Comparison of ENCODE assay signal across 14 mouse cellular contexts in the genomic region with DNA sequence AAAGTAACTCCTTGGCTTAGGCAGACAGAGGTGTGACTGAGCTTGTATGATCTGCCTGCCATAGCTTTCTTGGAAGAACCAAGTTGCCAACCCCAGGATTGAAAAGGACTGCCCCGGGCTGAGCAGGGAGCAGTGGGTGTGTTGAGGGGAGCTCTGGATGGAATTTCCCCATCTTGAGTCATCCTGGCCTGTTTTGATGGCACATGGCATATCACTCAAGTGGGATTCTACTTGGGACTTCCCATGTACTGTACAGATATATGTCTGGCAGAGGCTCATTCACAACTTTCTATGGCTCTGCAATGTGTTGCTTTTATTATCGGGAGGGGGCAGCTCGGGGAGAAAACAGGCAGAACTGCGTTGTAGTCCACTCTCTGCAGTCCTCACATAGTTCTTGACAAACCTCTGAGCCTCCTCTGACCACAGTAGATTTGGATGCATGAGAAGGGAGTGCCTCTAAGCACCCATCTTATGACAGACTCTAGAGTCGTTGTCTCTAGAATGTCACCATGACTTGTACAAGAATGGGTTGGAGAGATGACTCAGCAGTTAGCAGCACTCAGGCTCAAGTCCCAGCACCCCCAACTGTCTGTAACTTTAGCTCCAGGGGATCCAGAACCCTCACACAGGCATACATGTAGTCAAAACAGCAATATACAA. TPM values are rescaled to one million over a fixed set of nuclear protein-coding genes. Genes with fewer than 3 reads are reported as not detected.
DNase-seq lines count a peak whose midpoint lies in the region; ATAC-seq and TF ChIP-seq lines count a peak whose summit lies in the region.
"Had no signal": no experiment of that assay in that cellular context is flagged by ENCODE, and none has a peak within 500 bp of the region (broad histone marks: within the 10 kb centered on the region; RNA-seq: fewer than 3 reads in every experiment).

No protein-coding gene starts in this region.

- no peak for TF ChIP-seq EP300 in heart, adult 2 months (IDR thresholded peaks at IDR 0.05; ENCODE audit: insufficient read depth, low read depth, low read length)

- H3K27ac ChIP-seq in heart, adult 2 months, result peak overlapping the region; percentile 97
- peak overlapping the region; percentile 97 for H3K27ac ChIP-seq in brown adipose tissue, adult 24 weeks (replicated peaks; ENCODE audit: low read depth, low read length)
- H3K27ac ChIP-seq in liver, embryonic 16.5 days (ENCODE audit: low read length), result peak overlapping the region; percentile 89
- no peak overlapping the region for H3K27ac ChIP-seq in hindbrain, embryonic 14.5 days
- H3K27ac ChIP-seq: hindbrain, postnatal 0 days had no signal

- ATAC-seq in liver, embryonic 16.5 days (ENCODE audit: low read depth), result peak; percentile 40
- no peak for ATAC-seq in hindbrain, embryonic 14.5 days (ENCODE audit: low FRiP score)
- ATAC-seq: hindbrain, postnatal 0 days had no signal

- no peaks in the 10 kb centered on the region for H3K9me3 ChIP-seq in liver, embryonic 16.5 days (replicated peaks; ENCODE audit: control insufficient read depth, low read length)
- no peaks in the 10 kb centered on the region for H3K9me3 ChIP-seq in hindbrain, embryonic 14.5 days (ENCODE audit: control insufficient read depth, low read length)

- H3K27me3 ChIP-seq in heart, adult 2 months (ENCODE audit: control insufficient read depth, insufficient read depth, low read length), result no peaks in the 10 kb centered on the region
- no peaks in the 10 kb centered on the region for H3K27me3 ChIP-seq in liver, embryonic 16.5 days (ENCODE audit: control insufficient read depth, insufficient read depth, low read depth, low read length)
- no peaks in the 10 kb centered on the region for H3K27me3 ChIP-seq in hindbrain, embryonic 14.5 days (ENCODE audit: control insufficient read depth, insufficient read depth, low read length)

- intact Hi-C loops in heart, adult 2 months (cut with DNase I), result no loop called here

- peaks cover 61% of the 10 kb centered on the region for H3K4me1 ChIP-seq in heart, adult 2 months (ENCODE audit: control insufficient read depth, insufficient read depth, low read length)
- H3K4me1 ChIP-seq in brown adipose tissue, adult 24 weeks (ENCODE audit: control insufficient read depth, insufficient read depth, insufficient read length, low read length), result peaks cover 82% of the 10 kb centered on the region
- H3K4me1 ChIP-seq in liver, embryonic 16.5 days (ENCODE audit: control insufficient read depth, low read depth, low read length), result peaks cover 69% of the 10 kb centered on the region
- no peaks in the 10 kb centered on the region for H3K4me1 ChIP-seq in hindbrain, embryonic 14.5 days (replicated peaks; ENCODE audit: control insufficient read depth, insufficient read depth, low read length)

- 57% methylated on average over 5 of the region's 5 CpGs for WGBS in heart, adult 2 months
- WGBS in liver, embryonic 16.5 days (ENCODE audit: insufficient replicate concordance), result 65% methylated on average over 5 of the region's 5 CpGs
- 90% methylated on average over 5 of the region's 5 CpGs for WGBS in hindbrain, embryonic 14.5 days

- H3K4me3 ChIP-seq in heart, adult 2 months, result no peak overlapping the region
- H3K4me3 ChIP-seq in brown adipose tissue, adult 24 weeks (ENCODE audit: insufficient read depth, low read depth, low read length), result no peak overlapping the region
- no peak overlapping the region for H3K4me3 ChIP-seq in liver, embryonic 16.5 days (ENCODE audit: low read depth, low read length)
- H3K4me3 ChIP-seq in hindbrain, embryonic 14.5 days (replicated peaks; ENCODE audit: low read length), result no peak overlapping the region

- peaks cover 52% of the 10 kb centered on the region for H3K36me3 ChIP-seq in heart, adult 2 months (ENCODE audit: control insufficient read depth, insufficient read depth, low read length)
- peaks cover 35% of the 10 kb centered on the region for H3K36me3 ChIP-seq in liver, embryonic 16.5 days (ENCODE audit: control insufficient read depth, insufficient read depth)
- H3K36me3 ChIP-seq in hindbrain, embryonic 14.5 days (replicated peaks; ENCODE audit: control insufficient read depth, insufficient read depth), result peaks cover 61% of the 10 kb centered on the region

- no peak for DNase-seq in heart, adult 2 months
- DNase-seq in heart, adult 18-20 months, result no peak
- peak; percentile 76 for DNase-seq in 416B (ENCODE audit: low read depth)
- DNase-seq in lung, adult 18-20 months, result no peak
- no peak for DNase-seq in retina, embryonic 14.5 days (ENCODE audit: low spot score)
- DNase-seq in hindbrain, embryonic 14.5 days (ENCODE audit: low spot score), result no peak
- DNase-seq: cerebellum, adult 9-11 months; kidney, postnatal 25 days; lung, adult 2 months; retina, postnatal 1 day had no signal

- 0 out of 2 replicates have a peak overlapping the region, but pooled peaks have one; percentile 25 for H3K4me2 ChIP-seq in liver, embryonic 16.5 days (ENCODE audit: low read depth, low read length)
- H3K4me2 ChIP-seq in hindbrain, embryonic 14.5 days (replicated peaks), result no peak overlapping the region
- H3K4me2 ChIP-seq: midbrain, embryonic 11.5 days had no signal

- H3K79me2 ChIP-seq in heart, adult 2 months (replicated peaks; ENCODE audit: control insufficient read depth, insufficient read depth, low read length), result no peaks in the 10 kb centered on the region; the same call in none of the 2 replicates

- no peak overlapping the region for H3K9ac ChIP-seq in heart, adult 2 months (ENCODE audit: low read depth, low read length)
- H3K9ac ChIP-seq in liver, embryonic 16.5 days (ENCODE audit: low read depth, low read length), result peak overlapping the region; percentile 34
- H3K9ac ChIP-seq in hindbrain, embryonic 14.5 days, result no peak overlapping the region

- no peak for TF ChIP-seq POLR2A in heart, adult 2 months (IDR thresholded peaks at IDR 0.05; ENCODE audit: insufficient read depth, low read depth, low read length)

- TF ChIP-seq CTCF in heart, adult 2 months (IDR thresholded peaks at IDR 0.05), result no peak

RNA-seq across cellular contexts. Expression of a gene that starts 9.6 kb away (rescaled TPM):
- 10 to 100 TPM; 11.7 to 13.9 TPM for total RNA-seq in heart, adult 2 months (2021)
- 7.0 and 7.7 TPM in 2 replicates for polyA plus RNA-seq in heart, adult 2 months (2012; rRNA removed)
- total RNA-seq in heart, adult 18-20 months (2021), result 10 to 100 TPM; 13.8 TPM
- 2.5 and 2.8 TPM in 2 replicates for polyA plus RNA-seq in brown adipose tissue, adult 24 weeks (2012; ENCODE audit: insufficient read depth, insufficient read length, missing spikeins)
- polyA plus RNA-seq in liver, embryonic 16.5 days (2015; fragmentation: Nextera tagmentation; extraction: Ambion mirVana), result 0.34 and 0.40 TPM in 2 replicates
- 0.56 and 0.63 TPM in 2 replicates for polyA plus RNA-seq in hindbrain, embryonic 14.5 days (2014; fragmentation: Nextera tagmentation; extraction: Ambion mirVana)

RNA-seq across cellular contexts. Expression of a gene that starts 20.2 kb away (rescaled TPM):
- 100 to 1,000 TPM in 1 of 2 experiments, 10 to 100 TPM in 1; 98.0 to 120 TPM for total RNA-seq in heart, adult 2 months (2021)
- polyA plus RNA-seq in heart, adult 2 months (2012; rRNA removed), result 111 and 142 TPM in 2 replicates
- 100 to 1,000 TPM; 101 to 107 TPM for total RNA-seq in heart, adult 18-20 months (2021)
- 39.6 and 42.8 TPM in 2 replicates for polyA plus RNA-seq in brown adipose tissue, adult 24 weeks (2012; ENCODE audit: insufficient read depth, insufficient read length, missing spikeins)
- 62.1 and 68.6 TPM in 2 replicates for polyA plus RNA-seq in liver, embryonic 16.5 days (2015; fragmentation: Nextera tagmentation; extraction: Ambion mirVana)
- 80.0 and 84.9 TPM in 2 replicates for polyA plus RNA-seq in hindbrain, embryonic 14.5 days (2014; fragmentation: Nextera tagmentation; extraction: Ambion mirVana)

RNA-seq across cellular contexts. Expression of a gene that starts 38.1 kb away (rescaled TPM):
- 10 to 100 TPM; 13.9 to 14.0 TPM for total RNA-seq in heart, adult 2 months (2021)
- 19.4 and 19.6 TPM in 2 replicates for polyA plus RNA-seq in heart, adult 2 months (2012; rRNA removed)
- total RNA-seq in heart, adult 18-20 months (2021), result 10 to 100 TPM; 13.3 to 14.0 TPM
- 13.9 and 22.2 TPM in 2 replicates for polyA plus RNA-seq in brown adipose tissue, adult 24 weeks (2012; ENCODE audit: insufficient read depth, insufficient read length, missing spikeins)
- polyA plus RNA-seq in liver, embryonic 16.5 days (2015; fragmentation: Nextera tagmentation; extraction: Ambion mirVana), result 19.5 and 21.0 TPM in 2 replicates
- 46.7 and 51.5 TPM in 2 replicates for polyA plus RNA-seq in hindbrain, embryonic 14.5 days (2014; fragmentation: Nextera tagmentation; extraction: Ambion mirVana)

RNA-seq across cellular contexts. Expression of a gene that starts 44.3 kb away (rescaled TPM):
- total RNA-seq in heart, adult 2 months (2021), result 10 to 100 TPM; 36.1 to 38.4 TPM
- polyA plus RNA-seq in heart, adult 2 months (2012; rRNA removed), result 88.9 and 107 TPM in 2 replicates
- 10 to 100 TPM; 30.7 to 43.0 TPM for total RNA-seq in heart, adult 18-20 months (2021)
- 7.9 and 14.0 TPM in 2 replicates for polyA plus RNA-seq in brown adipose tissue, adult 24 weeks (2012; ENCODE audit: insufficient read depth, insufficient read length, missing spikeins)
- 8.2 and 8.6 TPM in 2 replicates for polyA plus RNA-seq in liver, embryonic 16.5 days (2015; fragmentation: Nextera tagmentation; extraction: Ambion mirVana)
- polyA plus RNA-seq in hindbrain, embryonic 14.5 days (2014; fragmentation: Nextera tagmentation; extraction: Ambion mirVana), result 12.4 and 15.4 TPM in 2 replicates

RNA-seq across cellular contexts. Expression of a gene that starts 55.2 kb away (rescaled TPM):
- 10 to 100 TPM; 20.5 to 24.5 TPM for total RNA-seq in heart, adult 2 months (2021)
- 26.3 and 26.7 TPM in 2 replicates for polyA plus RNA-seq in heart, adult 2 months (2012; rRNA removed)
- 10 to 100 TPM; 21.5 to 22.1 TPM for total RNA-seq in heart, adult 18-20 months (2021)
- 9.6 and 9.9 TPM in 2 replicates for polyA plus RNA-seq in brown adipose tissue, adult 24 weeks (2012; ENCODE audit: insufficient read depth, insufficient read length, missing spikeins)
- 4.9 and 6.1 TPM in 2 replicates for polyA plus RNA-seq in liver, embryonic 16.5 days (2015; fragmentation: Nextera tagmentation; extraction: Ambion mirVana)
- polyA plus RNA-seq in hindbrain, embryonic 14.5 days (2014; fragmentation: Nextera tagmentation; extraction: Ambion mirVana), result 14.5 and 14.8 TPM in 2 replicates
